Mouse (Mus musculus) liver, adult 2 months (tissue): Measurements from ENCODE around the gene H2-DMa. TPM values are rescaled to one million over a fixed set of nuclear protein-coding genes. Genes with fewer than 3 reads are reported as not detected.

Source experiments
- DNase-seq: peaks from one replicate; pipeline ENCODE4 v3.0.0-alpha.2; 2011; ENCODE audit warnings: low read depth, low spot score; ENCODE audit errors: extremely low read depth
- H3K27ac ChIP-seq: fragments of 200-500 bp; replicated peaks from 2 replicates; pipeline ENCODE4 v1.5.1; 2012; ENCODE audit warnings: low read depth, mild to moderate bottlenecking, control low read depth, inconsistent platforms, low read length; ENCODE audit not compliant: insufficient read depth
- H3K27me3 ChIP-seq: fragments of 200-500 bp; 2 replicates; pipeline ENCODE4 v1.6.1; 2012; ENCODE audit warnings: mild to moderate bottlenecking, moderate library complexity, low read length, inconsistent platforms; ENCODE audit not compliant: control insufficient read depth, insufficient read depth
- H3K36me3 ChIP-seq: fragments of 200-500 bp; 2 replicates; pipeline ENCODE4 v1.6.1; 2012; ENCODE audit warnings: low read length, inconsistent platforms; ENCODE audit not compliant: control insufficient read depth, insufficient read depth
- H3K4me1 ChIP-seq: fragments of 200-500 bp; 2 replicates; pipeline ENCODE4 v1.6.1; 2011; ENCODE audit warnings: low read length; ENCODE audit not compliant: control insufficient read depth, insufficient read depth
- H3K4me3 ChIP-seq: fragments of 200-500 bp; 2 replicates; pipeline ENCODE4 v1.5.1; 2011; ENCODE audit warnings: low read depth, mild to moderate bottlenecking, control low read depth, low read length, moderate library complexity; ENCODE audit not compliant: insufficient read depth
- H3K79me2 ChIP-seq: fragments of 200-500 bp; 2 replicates; pipeline ENCODE4 v1.6.1; 2012; ENCODE audit warnings: inconsistent platforms, mild to moderate bottlenecking, low read length, moderate library complexity; ENCODE audit not compliant: control insufficient read depth, insufficient read depth
- H3K9ac ChIP-seq: fragments of 200-500 bp; 2 replicates; pipeline ENCODE4 v1.6.1; 2012; ENCODE audit warnings: low read depth, mild to moderate bottlenecking, control low read depth, inconsistent platforms, low read length
- CTCF ChIP-seq: fragments of 200-500 bp; IDR thresholded peaks from 2 replicates; pipeline ENCODE4 v1.5.1; 2011; ENCODE audit warnings: low read depth, low read length, control low read depth
- POLR2A ChIP-seq: fragments of 200-500 bp; IDR thresholded peaks from 2 replicates; pipeline ENCODE4 v1.6.1; 2011; ENCODE audit warnings: low read length, control low read depth; ENCODE audit not compliant: insufficient read depth; ENCODE audit errors: extremely low read depth
- WGBS: fragments of 180-500 bp; shearing (Covaris S2); methylation state at CpG from one replicate; pipeline ENCODE4 v1.1.7; 2018; 5-methylcytosine and 5-hydroxymethylcytosine counted together
- polyA plus RNA-seq: library from polyadenylated mRNA; depleted of rRNA; stranded (reverse); fragments of >200 nt; gene quantifications from 2 replicates; pipeline ENCODE4 v1.2.3, GENCODE M21; 2012; rRNA removed
- total RNA-seq: library from RNA; depleted of rRNA; stranded (reverse); fragments of >200 nt; gene quantifications from 2 replicates; pipeline ENCODE4 v1.2.3, GENCODE M21; 2014; rRNA removed

The H2-DMa gene
- 7.1 and 8.5 TPM in 2 replicates for total RNA-seq
- polyA plus RNA-seq: 8.3 and 13.1 TPM in 2 replicates

DNA sequence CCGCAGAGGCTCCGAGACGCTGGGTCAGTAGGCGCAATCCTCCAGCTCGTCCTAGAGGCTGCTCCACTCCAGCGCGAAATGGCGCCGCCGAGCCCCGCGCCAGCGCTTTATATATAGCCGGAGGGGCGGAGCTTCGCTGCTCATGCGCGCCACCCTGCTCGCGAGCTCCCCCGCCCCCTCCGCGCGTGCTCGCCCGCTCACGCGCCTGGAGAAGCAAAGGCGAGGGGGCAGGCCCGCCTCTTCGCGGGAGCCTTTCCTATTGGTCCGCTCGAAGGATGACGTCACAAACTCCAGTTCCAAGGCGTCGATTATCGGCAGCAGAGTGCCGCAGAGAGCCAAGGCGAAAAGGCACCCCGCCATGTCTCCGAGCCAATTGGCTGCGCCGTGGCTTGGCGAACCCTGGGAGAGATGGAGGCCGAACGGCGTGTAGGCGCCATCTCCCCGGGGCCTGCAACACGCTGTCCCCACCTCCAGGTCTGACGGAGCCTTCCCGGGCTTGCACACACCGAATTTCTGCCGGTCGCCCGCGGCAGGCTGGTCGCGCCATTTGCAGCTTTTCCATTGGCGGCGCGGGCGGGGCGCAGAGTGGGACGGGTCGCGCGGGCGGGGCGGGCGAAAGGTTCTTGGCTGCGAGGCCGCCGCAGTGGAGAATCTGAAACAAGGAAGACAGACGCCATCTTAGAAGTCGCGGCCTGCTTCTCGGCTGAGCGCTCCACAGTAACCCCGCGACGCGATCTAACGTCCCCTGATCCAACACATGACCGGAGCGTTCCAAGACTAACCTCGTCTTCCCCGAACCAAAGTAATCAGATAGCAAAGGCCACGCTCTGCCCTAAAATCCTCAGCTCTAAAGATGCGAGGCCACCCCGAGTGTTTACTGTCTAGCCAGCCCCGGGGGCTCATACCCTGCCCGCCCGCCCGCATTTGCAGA is at the start of gene H2-DMa:
Gene H2-DMa (plus strand): TSS at position 293 of the 931 bp plus-strand sequence.
- Histone ChIP-seq H3K79me2 (peaks cover 26% of the 10 kb centered on the region), H3K36me3 (peaks cover 36% of the 10 kb centered on the region), H3K4me3 (peak within 1 kb of the TSS; percentile 95), H3K9ac (peak within 1 kb of the TSS; percentile 97), H3K4me1 (peaks cover 17% of the 10 kb centered on the region), H3K27ac (peak within 1 kb of the TSS; percentile 99), H3K27me3 (no peaks in the 10 kb centered on the region)
- TF ChIP-seq POLR2A (peak; percentile 100), CTCF (no peak)
- peak; percentile 94 for DNase-seq
- WGBS: under 1% methylated on average over 96 of the region's 96 CpGs

DNA sequence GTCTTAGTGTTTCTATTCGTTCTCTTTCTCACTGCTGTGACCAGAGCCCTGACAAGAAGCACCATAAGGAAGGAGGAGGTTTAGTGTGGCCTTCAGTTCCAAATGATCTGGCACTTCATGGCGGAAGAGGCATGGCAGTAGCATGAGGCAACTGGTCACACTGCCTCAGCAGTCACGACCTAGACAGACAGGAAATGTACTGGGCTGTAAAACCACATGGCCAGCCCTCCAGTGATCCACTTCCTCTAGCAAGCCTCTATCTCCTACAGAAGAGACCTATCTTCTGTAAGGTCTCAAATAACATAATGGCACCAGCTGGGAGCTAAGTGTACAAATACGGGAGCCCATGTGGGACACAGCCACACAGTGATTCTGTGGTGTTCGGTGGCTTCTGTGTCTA is 47.2 kb upstream of the H2-DMa start:
- Histone ChIP-seq H3K4me3 (no peak overlapping the region), H3K9ac (no peak overlapping the region), H3K36me3 (no peaks in the 10 kb centered on the region), H3K4me1 (no peaks in the 10 kb centered on the region), H3K27ac (no peak overlapping the region), H3K27me3 (no peaks in the 10 kb centered on the region; the same call in 1 of the 2 replicates), H3K79me2 (no peaks in the 10 kb centered on the region)
- peak; percentile 16 for DNase-seq
- 71% methylated on average over 5 of the region's 5 CpGs for WGBS
- no peak for TF ChIP-seq CTCF
- TF ChIP-seq POLR2A: no peak

DNA sequence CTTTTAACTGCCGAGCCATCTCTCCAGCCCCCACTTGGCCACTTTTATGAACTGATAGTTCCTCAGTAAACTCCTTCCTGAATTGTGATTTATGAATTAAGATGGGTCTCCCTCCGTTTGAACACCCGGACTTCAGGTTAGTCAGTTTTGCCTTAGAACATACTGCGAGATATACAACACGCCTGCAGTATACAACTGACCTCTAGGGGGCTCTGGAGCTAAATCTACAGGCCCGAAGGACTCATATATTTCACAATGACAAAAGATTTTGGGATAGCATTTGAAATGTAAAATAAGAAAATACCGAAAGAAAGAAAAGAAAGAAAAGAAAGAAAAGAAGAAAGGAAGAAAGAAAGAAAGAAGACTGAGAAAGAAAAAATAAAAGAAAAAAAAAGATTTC is 44.1 kb upstream of the H2-DMa start:
- TF ChIP-seq CTCF (no peak), POLR2A (no peak)
- H3K36me3 ChIP-seq: no peaks in the 10 kb centered on the region
- DNase-seq: peak; percentile 46
- no peaks in the 10 kb centered on the region for H3K79me2 ChIP-seq
- 47% methylated on average over 7 of the region's 7 CpGs for WGBS
- H3K4me1 ChIP-seq: no peaks in the 10 kb centered on the region
- no peak overlapping the region for H3K9ac ChIP-seq
- no peak overlapping the region for H3K27ac ChIP-seq
- H3K4me3 ChIP-seq: no peak overlapping the region
- H3K27me3 ChIP-seq: no peaks in the 10 kb centered on the region; the same call in 1 of the 2 replicates

DNA sequence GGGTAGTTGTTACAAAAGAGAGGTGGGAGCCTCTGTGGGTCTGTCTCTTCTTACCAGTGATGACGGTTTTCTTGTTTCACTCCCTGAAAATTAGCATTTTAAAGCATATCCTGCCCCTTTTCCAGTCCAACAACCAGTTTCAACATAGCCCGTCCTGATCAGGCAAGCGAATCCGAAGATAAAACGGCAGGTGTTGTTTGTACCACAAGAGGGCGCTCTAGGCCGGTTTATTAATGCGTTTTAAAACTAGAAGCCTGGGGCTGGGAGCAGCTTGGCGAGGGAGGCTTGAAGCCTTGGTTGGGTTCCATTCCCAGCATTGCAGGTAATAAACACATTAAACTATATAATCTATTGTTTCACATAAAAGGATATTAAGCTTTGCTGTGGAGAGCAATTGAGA is 41.8 kb upstream of the H2-DMa start:
- H3K4me1 ChIP-seq: no peaks in the 10 kb centered on the region
- no peak overlapping the region for H3K9ac ChIP-seq
- TF ChIP-seq POLR2A (no peak), CTCF (peak; percentile 57)
- 1% methylated on average over 9 of the region's 9 CpGs for WGBS
- no peaks in the 10 kb centered on the region for H3K79me2 ChIP-seq
- H3K27ac ChIP-seq: no peak overlapping the region
- H3K27me3 ChIP-seq: no peaks in the 10 kb centered on the region; the same call in 1 of the 2 replicates
- no peak overlapping the region for H3K4me3 ChIP-seq
- no peaks in the 10 kb centered on the region for H3K36me3 ChIP-seq
- DNase-seq: peak; percentile 56

DNA sequence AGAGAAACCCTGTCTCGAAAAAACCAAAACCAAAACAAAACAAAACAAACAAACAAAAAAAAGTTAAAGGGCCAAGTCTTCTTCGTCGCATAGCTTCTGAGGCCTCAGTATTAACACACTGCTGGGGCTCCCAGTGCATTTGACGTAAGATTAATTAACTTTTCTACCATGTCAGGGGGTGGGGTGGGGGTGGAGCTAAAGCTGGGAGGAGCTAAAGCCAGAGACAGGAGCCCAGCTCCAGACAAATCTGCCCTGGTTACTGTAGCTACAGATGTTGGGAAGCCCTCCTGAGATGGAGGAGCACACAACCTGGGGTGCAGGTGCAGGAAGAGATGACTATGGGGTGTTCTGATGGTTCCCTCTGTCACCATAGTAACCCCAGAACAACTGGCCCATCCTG is 41.2 kb upstream of the H2-DMa start:
- peak; percentile 7 for DNase-seq
- Histone ChIP-seq H3K36me3 (no peaks in the 10 kb centered on the region), H3K9ac (no peak overlapping the region), H3K4me1 (no peaks in the 10 kb centered on the region), H3K4me3 (no peak overlapping the region), H3K79me2 (no peaks in the 10 kb centered on the region), H3K27ac (no peak overlapping the region), H3K27me3 (no peaks in the 10 kb centered on the region; the same call in 1 of the 2 replicates)
- no peak for TF ChIP-seq CTCF
- no peak for TF ChIP-seq POLR2A
- 57% methylated on average over 4 of the region's 4 CpGs for WGBS

DNA sequence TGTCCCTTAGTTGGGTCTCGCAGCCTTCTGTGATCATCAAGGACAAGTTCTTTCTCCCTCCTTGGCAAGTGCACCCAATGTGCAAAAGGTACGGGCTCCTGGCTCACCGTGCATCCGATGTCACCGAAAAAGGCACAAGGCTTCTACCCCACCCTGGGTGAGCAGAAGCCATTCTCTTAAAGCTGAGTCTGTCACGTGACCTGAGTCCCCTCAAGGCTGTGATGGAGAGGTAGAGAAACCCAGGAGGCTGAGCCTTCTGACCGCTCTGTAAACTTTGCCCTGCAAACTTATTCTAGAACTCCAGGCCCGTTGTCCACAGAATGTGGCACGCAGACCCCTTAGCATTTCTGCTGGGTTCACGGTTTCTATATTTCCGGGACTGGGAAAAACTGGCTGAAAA is 40.3 kb upstream of the H2-DMa start:
- Histone ChIP-seq H3K4me3 (no peak overlapping the region), H3K27ac (no peak overlapping the region), H3K9ac (no peak overlapping the region), H3K27me3 (no peaks in the 10 kb centered on the region; the same call in 1 of the 2 replicates), H3K79me2 (no peaks in the 10 kb centered on the region), H3K36me3 (no peaks in the 10 kb centered on the region), H3K4me1 (no peaks in the 10 kb centered on the region)
- 85% methylated on average over 11 of the region's 11 CpGs for WGBS
- no peak for TF ChIP-seq POLR2A
- no peak for DNase-seq
